Mouse (Mus musculus) c-Kit-negative CD71-positive TER-119-positive erythroid progenitor cells, embryonic 14.5 days (primary cell): ENCODE results near the gene Pdk2.

Experiments
- DNase-seq: peaks from one replicate; pipeline ENCODE4 v3.0.0-alpha.2; 2013; ENCODE audit warnings: low read depth, low spot score

The Pdk2 gene

DNA sequence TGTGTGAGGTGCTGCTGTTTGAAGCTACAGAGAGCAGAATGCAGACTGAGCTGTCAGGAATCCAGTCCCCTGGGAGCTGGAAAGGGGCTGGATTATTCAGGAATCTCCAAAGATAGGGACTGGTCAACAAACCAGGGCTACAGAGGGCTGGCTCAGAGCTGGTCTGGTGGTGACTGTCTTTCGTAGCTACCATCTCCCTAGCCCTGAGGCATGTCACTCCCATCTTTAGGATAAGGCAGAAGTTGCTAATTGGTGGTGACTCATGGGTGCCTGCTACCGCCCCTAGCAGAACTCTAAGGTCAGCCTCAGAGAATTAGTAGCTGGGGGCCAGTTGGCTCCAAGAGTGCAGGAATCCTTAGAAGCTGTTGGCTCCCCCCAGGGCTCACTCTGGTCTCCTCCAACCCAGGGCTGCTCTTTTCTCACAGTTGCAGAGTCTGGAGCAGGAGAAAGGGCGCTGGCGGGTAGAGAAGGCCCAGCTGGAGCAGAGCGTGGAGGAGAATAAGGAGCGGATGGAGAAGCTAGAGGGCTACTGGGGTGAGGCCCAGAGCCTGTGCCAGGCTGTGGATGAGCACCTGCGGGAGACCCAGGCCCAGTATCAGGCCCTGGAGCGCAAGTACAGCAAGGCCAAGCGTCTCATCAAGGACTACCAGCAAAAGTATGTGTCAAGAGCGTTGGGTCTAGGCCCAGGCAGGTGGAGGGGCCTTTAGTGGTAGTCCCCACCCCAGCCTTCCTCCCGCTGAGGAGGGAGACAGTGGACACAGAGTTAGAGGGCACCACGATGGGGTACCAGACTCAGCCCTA lies 36.8 kb downstream of the Pdk2 start:
- no peak for DNase-seq

DNA sequence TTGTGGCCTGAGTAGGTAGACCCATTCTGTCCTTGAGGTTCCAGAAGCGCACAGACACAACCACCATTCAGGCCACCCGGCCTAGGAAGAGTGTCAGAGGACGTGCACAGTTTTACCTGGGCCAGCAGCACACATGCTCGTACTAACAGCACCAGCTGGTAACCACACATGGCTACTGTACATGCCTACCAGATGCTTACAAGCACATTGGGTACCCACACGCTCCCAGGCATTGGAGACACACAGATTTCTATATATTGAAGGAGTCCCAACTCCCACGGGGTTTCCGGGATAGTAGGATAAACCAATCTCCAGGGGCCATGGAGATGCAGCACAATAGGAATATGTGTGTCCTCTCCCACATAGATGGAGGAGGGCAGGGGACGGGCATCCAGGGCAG lies 38.4 kb downstream of the Pdk2 start:
- no peak for DNase-seq

DNA sequence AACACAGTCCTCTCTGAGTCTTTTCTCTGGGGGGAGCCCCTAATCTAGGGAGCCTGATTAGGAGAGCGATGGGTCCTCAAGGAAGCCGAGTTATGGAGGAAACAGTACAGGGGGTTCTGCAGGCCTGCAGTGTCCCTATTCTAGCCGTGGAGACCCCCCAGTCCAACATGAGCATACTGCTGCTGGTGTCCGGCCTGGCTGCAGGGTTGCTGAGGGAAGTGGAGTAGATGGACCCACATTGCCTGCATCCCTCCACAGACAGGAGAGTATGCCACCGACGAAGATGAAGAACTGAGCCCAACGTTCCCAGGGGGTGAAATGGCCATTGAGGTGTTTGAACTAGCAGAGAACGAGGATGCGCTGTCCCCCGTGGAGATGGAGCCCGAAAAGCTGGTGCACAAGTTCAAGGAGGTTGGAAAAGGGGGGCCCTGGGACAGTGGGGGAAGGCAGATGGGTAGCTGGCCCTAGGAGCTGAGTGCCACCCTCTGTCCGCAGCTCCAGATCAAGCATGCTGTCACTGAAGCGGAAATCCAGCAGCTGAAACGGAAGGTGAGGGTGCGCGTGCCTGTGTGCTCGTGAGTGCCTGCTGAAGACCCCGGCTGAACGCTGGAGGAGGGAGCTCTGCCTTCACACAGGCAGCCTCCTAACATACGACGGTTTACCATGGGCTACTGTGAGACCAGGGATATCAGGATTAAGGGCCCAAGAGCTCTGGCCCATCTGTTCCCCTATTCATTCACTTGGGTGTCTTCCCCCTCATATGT lies 39.4 kb downstream of the Pdk2 start:
- no peak for DNase-seq

DNA sequence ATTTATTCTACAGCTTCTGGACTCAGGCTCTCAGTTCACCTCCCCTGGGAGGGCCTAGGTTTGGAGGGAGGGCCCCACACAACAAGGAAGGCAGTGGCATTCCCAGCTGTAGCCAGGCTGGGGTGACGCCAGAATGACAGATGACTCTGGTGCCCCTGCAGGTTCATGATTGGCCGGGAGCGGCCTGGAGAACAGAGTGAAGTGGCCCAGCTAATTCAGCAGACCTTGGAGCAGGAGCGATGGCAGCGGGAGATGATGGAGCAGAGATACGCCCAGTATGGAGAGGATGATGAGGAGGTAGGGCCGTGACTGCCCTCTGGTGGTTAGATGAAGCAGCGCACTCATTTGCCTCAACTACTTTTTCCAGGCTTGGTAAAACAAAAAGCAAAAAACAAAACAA lies 40.1 kb downstream of the Pdk2 start:
- peak; percentile 79 for DNase-seq

DNA sequence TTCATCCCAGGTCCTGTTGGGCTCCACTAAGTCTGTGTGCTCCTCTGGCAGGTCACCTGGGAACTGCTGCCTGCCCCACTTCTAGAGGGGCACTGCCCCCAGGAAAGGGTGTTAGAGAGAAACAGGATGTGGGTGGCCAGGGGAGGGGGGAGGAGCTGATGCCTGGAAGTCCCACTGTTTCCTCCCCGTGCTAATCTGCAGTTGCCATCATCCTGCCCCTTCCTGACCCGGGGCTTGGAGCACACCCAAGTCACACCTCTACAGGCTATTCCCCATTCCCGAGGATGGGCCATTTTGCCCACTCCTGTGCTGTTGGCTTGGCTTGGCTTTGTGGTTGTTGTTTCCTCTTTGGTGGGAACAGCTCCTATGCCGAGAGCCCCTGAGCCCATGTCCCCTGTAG lies 40.6 kb downstream of the Pdk2 start:
- no peak for DNase-seq

DNA sequence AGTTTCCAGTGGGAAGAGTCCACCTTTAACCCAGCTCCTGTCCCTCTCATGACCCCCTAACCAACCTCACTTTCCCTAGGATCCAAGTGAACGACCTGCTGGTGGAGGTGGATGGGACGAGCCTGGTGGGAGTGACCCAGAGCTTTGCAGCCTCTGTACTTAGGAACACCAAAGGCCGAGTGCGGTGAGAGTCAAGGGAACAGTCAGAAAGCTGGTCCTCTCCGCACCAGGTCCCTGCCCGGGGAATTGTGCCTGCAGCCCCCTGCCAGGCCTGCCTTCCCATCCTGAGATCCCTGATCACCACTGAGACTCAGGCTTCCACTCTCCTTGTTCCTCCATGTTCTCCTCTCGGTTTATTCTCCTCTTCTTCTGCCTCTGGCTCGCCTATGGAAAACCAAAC lies 41.0 kb downstream of the Pdk2 start:
- no peak for DNase-seq

DNA sequence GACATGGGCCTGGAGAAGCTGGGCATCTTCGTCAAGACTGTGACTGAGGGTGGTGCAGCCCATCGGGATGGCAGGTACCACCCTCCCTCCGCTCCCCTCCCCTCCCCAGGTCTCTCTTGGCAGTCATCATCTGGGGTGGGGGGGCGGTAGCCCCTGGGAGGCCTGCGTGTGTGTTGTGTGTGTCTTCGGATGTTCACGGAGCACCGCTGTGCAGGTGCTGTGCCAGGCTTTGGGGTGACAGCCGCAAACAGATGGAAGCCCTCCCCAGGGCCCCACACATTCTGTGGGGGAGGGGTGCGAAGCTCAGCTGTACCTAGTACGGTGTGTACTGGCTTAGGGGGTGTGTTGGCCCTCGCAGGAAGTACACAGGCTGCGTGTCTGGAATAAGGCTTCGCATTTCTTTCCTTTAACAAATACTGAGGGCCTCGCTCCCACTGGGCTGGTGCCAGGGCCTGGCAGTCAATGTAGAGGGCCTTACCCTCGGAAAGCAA lies 43.1 kb downstream of the Pdk2 start:
- no peak for DNase-seq

DNA sequence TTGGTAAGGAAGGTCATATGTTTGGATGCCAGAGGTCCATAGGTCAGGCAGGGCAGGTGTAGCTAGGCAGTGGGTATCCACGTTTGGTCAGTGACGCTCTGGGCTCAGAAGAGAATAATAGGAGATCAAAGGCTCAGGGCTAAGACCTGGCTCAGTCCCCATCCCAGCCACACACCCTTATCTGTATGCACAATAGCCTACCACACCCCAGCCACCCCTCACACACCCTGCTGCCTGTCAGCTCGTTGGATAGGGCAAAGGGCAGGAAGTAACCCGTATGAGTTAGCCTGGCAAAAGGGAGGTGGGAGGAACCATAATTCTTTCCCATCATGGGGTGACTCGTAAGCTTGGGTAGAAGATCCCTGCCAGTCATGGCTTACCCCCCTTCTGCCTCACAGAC lies 43.6 kb downstream of the Pdk2 start:
- no peak for DNase-seq

DNA sequence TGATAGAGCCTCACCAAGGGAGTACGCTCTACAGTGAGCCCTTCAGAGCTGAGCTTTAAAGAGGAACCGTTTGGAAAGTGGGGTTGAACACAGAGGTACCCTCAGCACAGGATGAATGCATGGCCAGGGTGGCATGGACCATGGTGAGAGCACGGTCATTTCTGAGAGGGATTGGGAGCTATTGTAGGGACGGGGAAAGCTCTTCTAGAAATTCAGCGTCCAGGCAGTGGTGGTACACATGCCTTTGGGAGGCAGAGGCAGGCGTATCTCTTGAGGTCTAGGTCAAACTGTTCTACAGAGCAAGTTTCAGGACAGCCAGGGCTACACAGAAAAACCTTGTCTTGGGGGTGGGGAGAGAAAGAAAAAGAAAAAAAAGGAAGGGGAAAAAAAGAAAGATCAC lies 44.2 kb downstream of the Pdk2 start:
- no peak for DNase-seq

DNA sequence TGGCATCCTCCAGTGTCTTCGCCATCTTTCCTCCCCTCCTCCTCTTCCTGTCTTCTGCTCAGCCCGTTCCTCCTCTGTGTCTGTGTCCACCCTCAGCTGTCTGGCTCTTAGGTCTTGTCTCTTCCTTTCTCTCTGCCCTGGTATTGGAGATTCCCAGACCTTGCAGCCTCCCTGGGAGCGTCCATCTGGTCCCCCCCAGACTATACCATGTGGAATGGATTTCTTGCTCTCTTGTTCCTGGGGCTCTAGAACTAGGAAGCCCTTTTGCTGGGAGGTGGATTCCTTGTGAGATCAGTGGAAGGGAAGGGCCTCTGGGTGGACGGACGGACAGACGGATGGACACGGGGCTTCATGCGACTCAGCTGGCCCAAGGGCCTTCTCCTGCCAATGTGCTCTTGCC lies 45.1 kb downstream of the Pdk2 start:
- no peak for DNase-seq

DNA sequence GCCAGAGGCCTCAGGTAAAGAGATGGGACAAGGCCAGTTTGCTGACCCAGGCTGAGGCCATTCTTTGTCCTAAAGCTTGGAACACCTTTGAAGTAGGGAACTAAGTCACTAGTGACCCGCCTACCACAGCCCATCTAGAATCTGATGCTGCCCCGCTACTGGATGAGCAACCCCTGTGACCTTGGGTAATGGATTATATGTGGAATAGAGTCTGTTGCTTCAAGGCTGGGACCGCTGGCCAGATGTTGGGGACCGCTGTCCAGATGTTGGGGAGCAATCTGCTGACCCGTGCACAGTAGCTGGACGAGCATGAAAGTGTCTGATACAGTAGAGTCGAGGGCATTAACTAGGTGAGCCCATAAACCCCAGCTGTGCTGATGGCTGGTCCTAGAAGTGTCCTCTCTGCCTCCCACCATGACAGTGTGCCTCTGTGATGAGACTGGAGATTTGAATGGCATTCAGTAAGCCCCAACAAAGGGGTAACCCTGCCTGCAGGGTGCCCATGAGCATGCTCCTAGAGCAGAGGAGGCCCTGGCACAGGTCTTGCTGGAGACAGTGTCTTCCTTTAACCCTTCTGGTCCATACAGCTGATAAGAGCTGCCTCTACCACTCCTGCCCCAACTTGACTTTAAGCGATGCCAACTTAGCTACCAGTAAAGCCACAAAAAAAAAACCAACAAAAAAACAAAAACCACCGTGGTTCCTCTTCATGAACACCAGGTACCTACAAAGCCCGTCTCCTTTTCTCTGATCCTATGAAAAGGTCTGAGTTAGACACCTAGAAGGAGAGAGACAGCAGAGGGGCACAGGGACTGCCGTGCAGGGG lies 46.0 kb downstream of the Pdk2 start:
- DNase-seq, result no peak

DNA sequence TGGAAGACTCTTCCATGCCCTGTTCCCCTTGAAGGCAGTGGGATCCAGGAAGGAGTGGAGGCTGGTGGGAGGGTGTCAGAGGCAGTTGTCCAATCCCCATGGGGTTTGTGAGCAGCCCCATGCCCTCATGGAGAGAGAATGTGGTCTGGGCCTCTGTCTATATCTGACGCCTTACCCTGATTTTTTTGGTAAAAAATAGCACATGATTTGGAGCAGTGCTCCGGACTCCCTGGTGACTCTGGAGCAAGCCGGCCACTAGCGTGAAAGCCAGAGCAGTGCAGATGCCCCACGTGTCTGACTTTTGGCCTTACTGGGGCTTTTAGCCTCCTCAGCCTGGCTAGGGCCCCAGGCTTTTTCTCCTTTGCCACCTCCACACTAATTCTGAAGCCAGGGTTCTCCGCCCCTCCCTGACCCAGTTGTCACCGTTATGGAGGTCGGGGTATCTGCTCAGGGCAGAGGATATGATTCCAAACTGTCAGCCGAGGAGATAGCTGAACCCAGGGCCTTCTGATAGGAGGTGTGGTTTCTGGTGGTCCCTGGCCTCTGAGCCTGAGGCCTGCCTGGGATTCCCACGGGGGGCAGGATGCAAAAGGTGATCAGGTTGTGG lies 46.8 kb downstream of the Pdk2 start:
- DNase-seq, result no peak

DNA sequence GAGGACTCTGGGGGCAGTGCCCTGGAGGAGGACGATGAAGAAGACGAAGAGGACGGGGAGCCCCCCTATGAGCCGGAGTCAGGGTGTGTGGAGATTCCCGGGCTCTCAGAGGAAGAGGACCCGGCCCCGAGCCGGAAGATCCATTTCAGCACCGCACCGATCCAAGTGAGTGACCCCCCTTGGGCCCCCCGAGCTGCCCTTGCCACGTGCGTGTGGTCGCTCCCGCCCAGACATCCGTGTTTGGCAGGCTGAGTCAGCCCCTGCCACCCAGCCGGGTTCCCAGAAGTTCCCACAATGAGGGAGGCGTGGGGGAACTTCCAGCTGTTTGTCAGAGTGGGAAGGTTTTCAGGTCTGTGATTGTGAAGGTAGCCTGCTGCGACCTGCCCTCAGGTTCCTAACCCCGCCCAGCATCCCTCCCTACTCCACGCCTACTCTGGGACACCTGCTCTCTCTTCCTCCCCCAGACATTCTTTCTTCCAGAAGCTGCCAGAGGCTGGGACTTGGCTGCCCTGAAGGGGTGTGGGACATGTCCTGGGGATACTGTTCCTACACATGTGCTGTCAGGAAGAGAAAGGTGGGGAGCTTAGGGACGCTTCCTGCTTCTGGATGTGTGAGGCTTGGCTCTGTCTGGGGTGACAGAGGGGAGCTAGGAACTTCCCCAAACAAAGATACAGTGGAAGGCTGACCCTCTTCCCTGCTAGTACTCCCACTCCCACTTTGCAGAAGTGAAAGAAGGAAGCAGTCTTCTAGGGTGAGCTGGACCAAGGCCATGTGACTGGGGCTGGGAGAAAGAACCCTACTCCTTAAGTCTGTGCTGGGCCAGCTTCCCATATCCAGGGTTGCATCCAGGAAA lies 48.2 kb downstream of the Pdk2 start:
- DNase-seq, result no peak

DNA sequence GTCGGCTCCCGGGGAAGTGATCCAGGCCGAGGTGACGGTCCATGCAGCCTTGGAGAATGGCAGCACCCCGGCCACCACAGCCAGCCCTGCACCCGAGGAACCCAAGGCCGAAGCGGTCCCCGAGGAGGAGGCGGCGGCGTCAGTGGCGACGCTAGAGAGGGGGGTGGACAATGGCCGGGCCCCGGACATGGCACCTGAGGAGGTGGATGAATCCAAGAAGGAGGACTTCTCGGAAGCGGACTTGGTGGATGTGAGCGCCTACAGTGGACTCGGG lies 48.7 kb downstream of the Pdk2 start:
- no peak for DNase-seq

DNA sequence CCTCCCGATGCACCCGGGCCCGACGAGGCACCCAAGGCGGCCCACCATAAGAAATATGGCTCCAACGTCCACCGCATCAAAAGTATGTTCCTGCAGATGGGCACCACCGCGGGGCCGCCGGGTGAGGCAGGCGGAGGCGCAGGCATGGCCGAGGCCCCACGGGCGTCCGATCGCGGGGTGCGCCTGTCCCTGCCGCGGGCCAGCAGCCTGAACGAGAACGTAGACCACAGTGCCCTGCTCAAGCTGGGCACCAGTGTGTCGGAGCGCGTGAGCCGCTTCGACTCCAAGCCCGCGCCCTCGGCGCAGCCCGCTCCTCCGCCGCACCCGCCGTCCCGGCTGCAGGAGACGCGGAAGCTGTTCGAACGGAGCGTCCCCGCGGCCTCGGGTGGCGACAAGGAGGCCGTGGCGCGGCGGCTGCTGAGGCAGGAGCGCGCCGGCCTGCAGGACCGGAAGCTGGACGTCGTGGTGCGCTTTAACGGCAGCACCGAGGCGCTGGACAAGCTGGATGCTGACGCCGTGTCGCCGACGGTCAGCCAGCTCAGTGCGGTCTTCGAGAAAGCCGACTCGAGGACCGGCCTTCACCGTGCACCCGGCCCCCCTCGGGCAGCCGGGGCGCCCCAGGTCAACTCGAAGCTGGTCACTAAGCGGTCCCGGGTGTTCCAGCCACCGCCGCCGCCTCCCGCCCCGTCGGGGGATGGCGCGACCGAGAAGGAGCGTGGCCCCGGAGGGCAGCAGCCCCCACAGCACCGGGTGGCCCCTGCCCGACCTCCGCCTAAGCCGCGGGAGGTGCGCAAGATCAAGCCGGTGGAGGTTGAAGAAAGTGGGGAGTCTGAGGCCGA lies 49.3 kb downstream of the Pdk2 start:
- DNase-seq, result no peak

DNA sequence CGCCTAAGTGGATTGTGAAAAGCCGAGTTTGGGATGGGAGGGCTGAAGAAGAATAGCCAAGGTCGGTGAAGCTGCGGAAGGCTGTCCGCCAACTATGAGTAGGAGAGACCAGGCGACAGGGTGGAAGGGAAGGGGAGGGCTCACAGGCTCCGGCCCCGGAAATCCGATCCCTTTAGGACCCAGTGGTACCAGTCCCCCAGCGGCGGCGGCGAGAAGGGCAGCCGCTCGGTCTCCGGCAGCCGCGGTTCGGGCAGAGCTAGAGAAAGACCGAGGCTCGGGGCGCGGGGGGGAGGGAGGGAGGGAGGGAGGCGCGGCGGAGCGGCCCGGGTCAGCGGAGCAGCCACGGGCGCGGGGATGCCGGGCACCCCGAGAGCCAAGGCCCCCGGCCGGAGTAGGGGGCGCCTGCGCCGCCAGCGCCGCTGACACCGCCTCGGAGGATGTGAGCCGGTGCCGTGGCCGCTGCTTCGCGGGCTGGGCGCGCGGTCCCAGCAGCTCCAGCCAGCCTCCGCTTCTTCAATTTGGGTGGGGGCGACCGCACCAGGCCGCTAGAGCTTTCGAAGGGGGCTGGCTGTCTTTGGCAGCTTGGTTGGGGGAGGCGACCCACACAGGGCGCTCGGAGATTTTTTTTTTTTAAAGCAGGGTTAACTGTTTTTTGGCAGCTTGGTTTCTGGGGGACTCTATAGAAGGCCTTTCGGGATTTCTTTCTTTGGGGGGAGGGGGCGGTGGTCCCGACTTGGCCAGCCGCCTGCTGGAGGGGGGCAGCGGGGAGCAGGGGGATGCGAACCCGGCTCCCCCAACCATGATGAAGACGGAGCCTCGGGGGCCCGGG lies 50.2 kb downstream of the Pdk2 start, which contains the start of gene Ppp1r9b:
Gene Ppp1r9b, plus strand, starts transcription at position 287 of the 829 bp plus-strand sequence.
- peak; percentile 78 for DNase-seq

DNA sequence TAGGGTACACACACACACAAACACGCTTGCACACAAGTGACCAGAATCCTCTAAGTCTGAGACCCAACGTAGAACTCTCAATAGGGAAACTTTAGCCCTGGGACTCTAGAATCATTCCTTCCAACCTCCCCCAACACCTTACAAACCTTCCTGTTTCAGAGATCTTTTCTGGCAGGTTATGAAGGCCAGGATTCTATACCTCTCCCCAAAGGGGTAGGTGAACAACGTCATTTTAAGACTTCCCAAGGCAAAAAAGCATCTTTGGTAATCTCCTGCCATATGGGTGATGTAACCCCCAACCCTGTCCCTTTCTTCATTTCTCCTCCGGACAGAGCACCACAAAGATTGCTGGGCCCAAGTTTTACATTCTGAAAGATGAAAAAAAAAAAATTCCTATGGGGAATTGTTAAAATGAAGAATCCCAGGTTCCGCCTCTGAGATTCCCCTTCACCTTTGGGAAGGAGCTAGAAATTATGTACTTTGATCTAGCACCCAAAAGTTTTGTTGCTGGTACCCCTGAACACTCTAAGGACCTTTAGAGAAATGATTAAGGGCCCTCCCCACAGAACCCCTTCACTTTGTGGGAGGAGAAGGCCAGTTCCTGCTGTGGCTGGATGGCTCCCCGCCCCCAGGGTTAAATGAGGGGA lies 50.9 kb downstream of the Pdk2 start:
- no peak for DNase-seq

DNA sequence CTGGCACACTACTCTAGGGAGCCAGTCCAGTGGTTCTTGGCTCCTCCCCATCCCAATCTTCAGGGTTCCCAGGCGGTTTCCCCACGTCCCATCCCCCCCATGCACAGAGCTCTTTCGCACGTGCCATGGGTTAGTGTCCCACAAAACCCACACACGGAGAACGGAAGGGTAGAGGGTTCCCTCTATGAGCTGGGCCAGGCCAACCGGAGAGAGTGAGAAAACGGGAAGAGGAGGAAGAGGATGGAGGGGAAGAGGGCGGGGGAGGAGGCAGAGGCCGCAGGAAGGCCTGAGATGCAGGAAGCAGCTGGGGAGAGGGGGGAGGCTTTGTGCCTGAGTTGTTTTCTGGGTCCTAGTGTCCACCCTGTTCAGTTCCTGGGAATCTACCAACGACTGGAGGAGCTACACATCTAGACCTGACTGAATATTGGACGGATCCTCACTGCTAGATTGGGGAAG lies 51.6 kb downstream of the Pdk2 start:
- peak; percentile 76 for DNase-seq
